Mouse (Mus musculus) liver, embryonic 11.5 days (tissue): ENCODE data around the gene Emg1. TPM values are rescaled to one million over a fixed set of nuclear protein-coding genes. Genes with fewer than 3 reads are reported as not detected.

Source experiments
- ATAC-seq: fragments of 200-750 bp; cut with Nextera tagmentation; replicated peaks from 2 replicates; pipeline ENCODE4 v1.8.0; 2017; ENCODE audit warnings: moderate number of reproducible peaks, mild to moderate bottlenecking, moderate TSS enrichment, moderate library complexity; ENCODE audit not compliant: low FRiP score
- DNase-seq: peaks from one replicate; pipeline ENCODE4 v3.0.0-alpha.2; 2017; ENCODE audit warnings: low spot score
- H3K27ac ChIP-seq: fragments of 300-500 bp; sonication (generic); 2 replicates; pipeline ENCODE4 v1.5.1; 2014; ENCODE audit warnings: mild to moderate bottlenecking, low read depth, low read length, control low read depth
- H3K27me3 ChIP-seq: fragments of 300-500 bp; sonication (generic); replicated peaks from 2 replicates; pipeline ENCODE4 v1.6.1; 2014; ENCODE audit warnings: low read length, mixed read lengths; ENCODE audit not compliant: control insufficient read depth, insufficient read depth
- H3K36me3 ChIP-seq: fragments of 300-500 bp; sonication (generic); 2 replicates; pipeline ENCODE4 v1.6.1; 2014; ENCODE audit warnings: mild to moderate bottlenecking, low read length, moderate library complexity, mixed read lengths; ENCODE audit not compliant: control insufficient read depth, insufficient read depth
- H3K4me1 ChIP-seq: fragments of 300-500 bp; sonication (generic); replicated peaks from 2 replicates; pipeline ENCODE4 v1.6.1; 2014; ENCODE audit warnings: low read length, mixed read lengths; ENCODE audit not compliant: control insufficient read depth, insufficient read depth
- H3K4me2 ChIP-seq: fragments of 300-500 bp; sonication (generic); 2 replicates; pipeline ENCODE4 v1.6.1; 2014; ENCODE audit warnings: mild to moderate bottlenecking, control low read depth, moderate library complexity
- H3K4me3 ChIP-seq: fragments of 300-500 bp; sonication (generic); 2 replicates; pipeline ENCODE4 v1.5.1; 2014; ENCODE audit warnings: low read depth, low read length, control low read depth
- H3K9ac ChIP-seq: fragments of 300-500 bp; sonication (generic); 2 replicates; pipeline ENCODE4 v1.6.1; 2014; ENCODE audit warnings: low read depth, low read length, control low read depth
- H3K9me3 ChIP-seq: fragments of 300-500 bp; sonication (generic); 2 replicates; pipeline ENCODE4 v1.6.1; 2016; ENCODE audit warnings: low read length, inconsistent platforms, mixed read lengths; ENCODE audit not compliant: control insufficient read depth
- WGBS: fragments of 180-500 bp; shearing (Covaris S2); extraction: QIAGEN DNeasy Blood & Tissue Kit; methylation state at CpG from one replicate; pipeline ENCODE4 v1.1.7; 2014; 5-methylcytosine and 5-hydroxymethylcytosine counted together
- polyA plus RNA-seq: library from polyadenylated mRNA; unstranded; fragments of >200 nt; fragmentation: Nextera tagmentation; extraction: Ambion mirVana; gene quantifications from 2 replicates; pipeline ENCODE4 v1.2.1, GENCODE M21; 2014

Emg1 gene
- polyA plus RNA-seq, 1 experiment from 2014 or later, result 329 TPM

GRCm38 (mm10) chr6:124703789-124704188 lies 8.2 kb downstream of the Emg1 start:
- no peak for DNase-seq
- H3K9ac ChIP-seq, result no peak overlapping the region
- H3K4me1 ChIP-seq, result no peaks in the 10 kb centered on the region
- H3K27ac ChIP-seq, result no peak overlapping the region
- H3K4me2 ChIP-seq, result no peak overlapping the region
- peaks cover 54% of the 10 kb centered on the region for H3K36me3 ChIP-seq
- 46% methylated on average over 7 of the region's 7 CpGs for WGBS
- ATAC-seq, result no peak
- H3K9me3 ChIP-seq, result no peaks in the 10 kb centered on the region
- H3K4me3 ChIP-seq, result no peak overlapping the region
- no peaks in the 10 kb centered on the region for H3K27me3 ChIP-seq

- Histone ChIP-seq H3K9me3 (no peaks in the 10 kb centered on the region), H3K9ac (no peak overlapping the region), H3K36me3 (peaks cover 44% of the 10 kb centered on the region), H3K27ac (no peak overlapping the region), H3K27me3 (no peaks in the 10 kb centered on the region), H3K4me2 (no peak overlapping the region), H3K4me3 (no peak overlapping the region), H3K4me1 (no peaks in the 10 kb centered on the region)
- 49% methylated on average over 3 of the region's 3 CpGs for WGBS
- DNase-seq (no peak), ATAC-seq (peak; percentile 69)
These were observed 9.2 kb downstream of the Emg1 start for GRCm38 (mm10) chr6:124702784-124703103.

GRCm38 (mm10) chr6:124702102-124702783 lies 9.7 kb downstream of the Emg1 start:
- peaks cover 40% of the 10 kb centered on the region for H3K36me3 ChIP-seq

GRCm38 (mm10) chr6:124701338-124701737 lies 10.6 kb downstream of the Emg1 start:
- WGBS, result 88% methylated on average over 8 of the region's 8 CpGs
- 0 out of 2 replicates have a peak, but pooled peaks have one; percentile 13 for ATAC-seq
- DNase-seq, result no peak
- H3K27me3 ChIP-seq, result no peaks in the 10 kb centered on the region
- H3K9me3 ChIP-seq, result no peaks in the 10 kb centered on the region
- H3K36me3 ChIP-seq, result peaks cover 39% of the 10 kb centered on the region
- no peak overlapping the region for H3K9ac ChIP-seq
- H3K4me2 ChIP-seq, result no peak overlapping the region
- H3K4me1 ChIP-seq, result no peaks in the 10 kb centered on the region
- H3K27ac ChIP-seq, result no peak overlapping the region
- H3K4me3 ChIP-seq, result no peak overlapping the region

More at GRCm38 (mm10) chr6:124702102-124702783, 9.7 kb downstream of the Emg1 start:
- no peaks in the 10 kb centered on the region for H3K4me1 ChIP-seq
- no peak overlapping the region for H3K27ac ChIP-seq
- no peak for DNase-seq
- H3K9ac ChIP-seq, result no peak overlapping the region
- no peak overlapping the region for H3K4me2 ChIP-seq
- no peaks in the 10 kb centered on the region for H3K9me3 ChIP-seq
- peak; percentile 13; the same call in 1 of the 2 replicates for ATAC-seq
- no peak overlapping the region for H3K4me3 ChIP-seq
- WGBS, result 87% methylated on average over 17 of the region's 17 CpGs
- H3K27me3 ChIP-seq, result no peaks in the 10 kb centered on the region

- Histone ChIP-seq H3K9me3 (no peaks in the 10 kb centered on the region), H3K4me3 (no peak overlapping the region), H3K27me3 (no peaks in the 10 kb centered on the region), H3K4me1 (no peaks in the 10 kb centered on the region), H3K9ac (no peak overlapping the region), H3K36me3 (peaks cover 36% of the 10 kb centered on the region), H3K4me2 (no peak overlapping the region), H3K27ac (no peak overlapping the region)
- WGBS, result 84% methylated on average over 11 of the region's 11 CpGs
- DNase-seq, result no peak
- no peak for ATAC-seq
These were observed 11.9 kb downstream of the Emg1 start for GRCm38 (mm10) chr6:124699962-124700610.

- DNase-seq (no peak), ATAC-seq (no peak)
- H3K9ac ChIP-seq, result no peak overlapping the region
- H3K4me1 ChIP-seq, result 0 out of 2 replicates have a peak, but pooled peaks cover 4% of the 10 kb centered on the region
- H3K4me2 ChIP-seq, result no peak overlapping the region
- no peaks in the 10 kb centered on the region for H3K27me3 ChIP-seq
- no peaks in the 10 kb centered on the region for H3K9me3 ChIP-seq
- H3K27ac ChIP-seq, result no peak overlapping the region
- H3K4me3 ChIP-seq, result no peak overlapping the region
- peaks cover 29% of the 10 kb centered on the region for H3K36me3 ChIP-seq
- WGBS, result 92% methylated on average over 4 of the region's 4 CpGs
These were observed 12.6 kb downstream of the Emg1 start for GRCm38 (mm10) chr6:124699366-124699765.

GRCm38 (mm10) chr6:124698751-124699150 lies 13.2 kb downstream of the Emg1 start:
- peaks cover 24% of the 10 kb centered on the region for H3K36me3 ChIP-seq

GRCm38 (mm10) chr6:124696441-124697150 lies 15.4 kb downstream of the Emg1 start:
- Histone ChIP-seq H3K27me3 (no peaks in the 10 kb centered on the region), H3K36me3 (peaks cover 7% of the 10 kb centered on the region; the same call in 1 of the 2 replicates)
- WGBS, result 87% methylated on average over 7 of the region's 7 CpGs

More at GRCm38 (mm10) chr6:124698751-124699150, 13.2 kb downstream of the Emg1 start:
- Histone ChIP-seq H3K4me1 (peaks cover 4% of the 10 kb centered on the region; the same call in 1 of the 2 replicates), H3K9ac (no peak overlapping the region), H3K4me2 (no peak overlapping the region), H3K27ac (no peak overlapping the region), H3K27me3 (no peaks in the 10 kb centered on the region), H3K9me3 (no peaks in the 10 kb centered on the region), H3K4me3 (no peak overlapping the region)
- WGBS, result 82% methylated on average over 6 of the region's 6 CpGs
- no peak for ATAC-seq
- no peak for DNase-seq

More at GRCm38 (mm10) chr6:124696441-124697150, 15.4 kb downstream of the Emg1 start:
- no peaks in the 10 kb centered on the region for H3K9me3 ChIP-seq
- H3K9ac ChIP-seq, result no peak overlapping the region
- H3K4me1 ChIP-seq, result peaks cover 6% of the 10 kb centered on the region; the same call in 1 of the 2 replicates
- DNase-seq (no peak), ATAC-seq (no peak)
- H3K27ac ChIP-seq, result no peak overlapping the region
- H3K4me2 ChIP-seq, result no peak overlapping the region
- H3K4me3 ChIP-seq, result no peak overlapping the region
